Mouse (Mus musculus): Measurements from ENCODE around the gene Gins2.

DNA sequence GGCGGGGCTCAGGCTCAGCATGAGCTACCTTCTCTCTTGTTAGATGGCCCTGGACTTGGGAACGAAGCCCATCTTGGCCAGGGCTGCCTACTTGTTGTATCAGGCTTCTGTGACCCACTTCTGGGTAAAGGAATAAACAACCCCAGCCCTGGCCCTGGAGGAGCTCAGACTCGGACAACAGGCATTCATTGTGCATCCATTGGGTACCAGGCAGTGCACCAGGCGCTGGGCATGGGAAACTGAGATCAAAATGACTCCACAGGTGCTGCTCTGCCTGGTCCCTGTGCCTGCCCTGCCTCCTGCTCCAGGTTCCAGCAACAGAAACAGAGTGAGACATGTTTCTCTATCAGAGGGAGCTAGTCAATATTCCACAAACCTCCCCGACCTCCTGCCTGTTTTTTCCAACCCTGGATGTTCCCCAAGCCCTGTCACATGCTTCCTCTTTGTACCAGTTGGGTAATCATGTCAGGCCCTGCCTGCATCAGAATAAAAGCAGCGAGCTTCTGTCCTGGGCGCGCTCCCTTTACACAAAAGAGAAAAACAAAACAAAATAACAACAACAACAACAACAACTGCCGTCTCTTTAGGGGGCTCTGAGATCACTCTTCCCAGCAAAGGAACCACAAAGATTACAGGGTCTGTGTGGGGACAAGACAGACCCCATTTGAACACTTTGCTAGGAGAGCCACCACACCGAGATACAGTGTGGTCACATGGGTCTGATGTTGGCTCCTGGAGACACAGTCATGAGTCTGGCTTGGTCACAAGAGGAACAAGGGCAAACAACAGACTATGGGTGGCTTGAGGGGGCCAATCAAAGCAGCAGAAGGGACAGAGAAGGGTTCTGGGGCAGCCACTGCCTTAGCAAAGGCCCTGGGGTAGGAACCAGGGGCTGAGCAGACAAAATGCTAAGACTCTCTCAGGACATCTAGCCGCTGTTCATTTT is 30.4 kb upstream of the Gins2 start:
- no peak for TF ChIP-seq CTCF (IDR thresholded peaks at IDR 0.05; ENCODE audit: low read depth, low read length)
- no peak for TF ChIP-seq GATA1 (IDR thresholded peaks at IDR 0.05; ENCODE audit: borderline replicate concordance, low read length)
